Mouse (Mus musculus) lung, adult 2 months (tissue): ENCODE results near the gene Ubl4b.

Experiments used
- CTCF ChIP-seq: fragments of 200-500 bp; IDR thresholded peaks from 2 replicates; pipeline ENCODE4 v1.5.1; 2011; ENCODE audit warnings: mild to moderate bottlenecking, low read length, control low read depth; ENCODE audit not compliant: insufficient read depth
- POLR2A ChIP-seq: fragments of 200-500 bp; IDR thresholded peaks from 2 replicates; pipeline ENCODE4 v1.6.1; 2011; ENCODE audit warnings: low read depth, mild to moderate bottlenecking, control low read depth, low read length, borderline replicate concordance; ENCODE audit errors: extremely low read depth

DNA sequence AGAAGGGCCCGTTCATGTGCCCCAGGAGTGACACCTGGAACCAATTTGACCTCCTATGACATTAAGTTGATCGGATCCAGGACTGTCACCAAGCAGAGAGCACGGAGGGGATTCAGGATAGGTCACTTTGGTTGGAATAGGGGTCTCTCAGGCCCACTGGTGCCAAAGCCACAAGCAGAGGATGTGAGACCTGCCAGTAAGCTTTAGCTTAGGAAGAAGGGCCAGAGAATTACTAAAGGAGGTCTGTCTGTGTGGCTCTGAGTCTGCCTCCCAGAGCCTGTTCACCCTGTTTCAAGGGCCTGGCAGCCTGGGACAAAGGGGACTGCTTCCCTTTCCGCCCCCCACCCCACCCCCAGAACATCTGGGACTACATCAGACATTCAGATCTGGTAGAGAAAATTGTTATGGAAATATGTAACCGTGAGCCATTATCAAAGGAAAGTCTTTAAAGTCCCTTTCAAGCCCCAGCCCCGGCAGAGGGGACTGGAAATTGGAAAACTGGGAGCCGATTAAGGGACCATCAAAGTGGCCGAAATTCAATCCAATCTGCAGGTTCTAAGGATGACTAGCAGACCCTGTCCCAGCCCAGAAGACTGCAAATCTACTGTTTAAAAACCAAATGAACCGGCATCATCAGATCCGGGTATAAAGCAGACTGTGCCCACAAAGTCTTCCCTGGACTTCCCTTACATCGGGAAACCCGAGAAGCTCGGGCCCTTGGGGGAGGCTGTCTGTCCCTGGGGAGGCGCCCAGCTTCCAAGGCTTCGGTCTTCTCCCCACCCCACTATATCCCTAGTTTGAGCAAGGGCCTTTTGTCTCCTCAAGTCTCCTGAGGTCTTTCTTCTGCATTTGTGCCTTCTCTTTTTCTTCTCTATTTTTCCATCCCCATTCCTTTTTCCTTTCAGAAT is 26.5 kb upstream of the Ubl4b start:
- no peak for TF ChIP-seq POLR2A
- no peak for TF ChIP-seq CTCF
